Mouse (Mus musculus): ENCODE results near the gene Ptpre.

DNA sequence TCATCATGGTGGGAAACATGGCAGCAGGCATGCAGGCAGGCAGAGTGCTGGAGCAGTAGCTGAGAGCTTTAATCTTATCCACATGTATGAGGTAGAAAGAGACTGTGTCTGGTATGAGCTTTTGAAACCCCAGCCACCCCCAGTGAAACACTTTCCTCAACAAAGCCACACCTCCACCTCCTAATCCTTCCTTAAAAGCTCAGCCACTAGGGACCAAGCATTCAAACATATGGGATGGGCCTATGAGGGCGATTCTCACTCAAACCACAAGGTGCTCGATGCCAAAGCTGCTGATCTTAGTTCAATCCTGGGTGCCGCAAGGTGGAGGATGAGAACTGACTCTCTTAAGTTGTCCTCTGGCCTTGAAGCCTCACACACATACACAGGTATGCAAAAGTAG is 16.3 kb downstream of the Ptpre start:
- TF ChIP-seq POLR2A (IDR thresholded peaks at IDR 0.05; ENCODE audit: insufficient read length, low read depth) (no peak), POLR2AphosphoS2 (IDR thresholded peaks at IDR 0.05; ENCODE audit: insufficient read length, low read depth) (no peak), MAX (IDR thresholded peaks at IDR 0.05; ENCODE audit: low read depth) (no peak), MYOD1 (IDR thresholded peaks at IDR 0.05; ENCODE audit: control insufficient read depth in 1 of 3, insufficient read length in 2 of 3, low read depth in 2 of 3) (no peak)

Measured in myocyte (in vitro differentiated cells).